Mouse (Mus musculus): ENCODE data around the gene Wbp1l. TPM values are rescaled to one million over a fixed set of nuclear protein-coding genes. Genes with fewer than 3 reads are reported as not detected.

Gene Wbp1l
- polyA plus RNA-seq, 1 experiment from 2014 or later, result 31.2 TPM

GRCm38 (mm10) chr19:46625519-46625918 is 26.6 kb downstream of the Wbp1l start:
- H3K27ac ChIP-seq (replicated peaks), result no peak overlapping the region
- H3K4me2 ChIP-seq (replicated peaks; ENCODE audit: low read depth), result no peak overlapping the region
- H3K4me3 ChIP-seq (ENCODE audit: low read depth, low read length), result no peak overlapping the region

GRCm38 (mm10) chr19:46628403-46628802 is 29.5 kb downstream of the Wbp1l start:
- DNase-seq (ENCODE audit: low spot score), result no peak
- Histone ChIP-seq H3K9ac (ENCODE audit: low read length) (no peak overlapping the region), H3K4me2 (replicated peaks; ENCODE audit: low read depth) (no peak overlapping the region), H3K27ac (replicated peaks) (0 out of 2 replicates have a peak overlapping the region, but pooled peaks have one; percentile 4), H3K27me3 (ENCODE audit: control insufficient read depth, insufficient read depth, low read length) (no peaks in the 10 kb centered on the region), H3K4me3 (ENCODE audit: low read depth, low read length) (no peak overlapping the region), H3K9me3 (ENCODE audit: control insufficient read depth, low read length) (no peaks in the 10 kb centered on the region), H3K36me3 (ENCODE audit: control insufficient read depth, insufficient read depth, low read length) (no peaks in the 10 kb centered on the region), H3K4me1 (replicated peaks; ENCODE audit: control insufficient read depth, insufficient read depth) (no peaks in the 10 kb centered on the region)
- WGBS, result 45% methylated on average over 10 of the region's 10 CpGs
- TF ChIP-seq EP300 (optimal IDR thresholded peaks at IDR 0.05), result no peak
- TF ChIP-seq CTCF (IDR thresholded peaks at IDR 0.05; ENCODE audit: low read depth), result no peak
- no peak for ATAC-seq (ENCODE audit: low FRiP score, low TSS enrichment)

More at GRCm38 (mm10) chr19:46625519-46625918, 26.6 kb downstream of the Wbp1l start:
- no peaks in the 10 kb centered on the region for H3K9me3 ChIP-seq (ENCODE audit: control insufficient read depth, low read length)
- no peak for TF ChIP-seq EP300 (optimal IDR thresholded peaks at IDR 0.05)
- TF ChIP-seq CTCF (IDR thresholded peaks at IDR 0.05; ENCODE audit: low read depth), result no peak
- DNase-seq (ENCODE audit: low spot score), result no peak
- H3K9ac ChIP-seq (ENCODE audit: low read length), result no peak overlapping the region
- 57% methylated on average over 10 of the region's 10 CpGs for WGBS
- peaks cover 12% of the 10 kb centered on the region for H3K4me1 ChIP-seq (replicated peaks; ENCODE audit: control insufficient read depth, insufficient read depth)
- H3K36me3 ChIP-seq (ENCODE audit: control insufficient read depth, insufficient read depth, low read length), result no peaks in the 10 kb centered on the region
- ATAC-seq (ENCODE audit: low FRiP score, low TSS enrichment), result no peak
- H3K27me3 ChIP-seq (ENCODE audit: control insufficient read depth, insufficient read depth, low read length), result no peaks in the 10 kb centered on the region

GRCm38 (mm10) chr19:46629807-46630206 is 30.9 kb downstream of the Wbp1l start:
- Histone ChIP-seq H3K4me3 (ENCODE audit: low read depth, low read length) (no peak overlapping the region), H3K4me2 (replicated peaks; ENCODE audit: low read depth) (no peak overlapping the region)
- 74% methylated on average over 9 of the region's 9 CpGs for WGBS

GRCm38 (mm10) chr19:46631637-46632036 is 32.8 kb downstream of the Wbp1l start:
- DNase-seq (ENCODE audit: low spot score), result no peak
- H3K27me3 ChIP-seq (ENCODE audit: control insufficient read depth, insufficient read depth, low read length), result no peaks in the 10 kb centered on the region
- no peak overlapping the region for H3K27ac ChIP-seq (replicated peaks)
- no peaks in the 10 kb centered on the region for H3K36me3 ChIP-seq (ENCODE audit: control insufficient read depth, insufficient read depth, low read length)
- TF ChIP-seq CTCF (IDR thresholded peaks at IDR 0.05; ENCODE audit: low read depth), result no peak
- TF ChIP-seq EP300 (optimal IDR thresholded peaks at IDR 0.05), result no peak
- H3K4me3 ChIP-seq (ENCODE audit: low read depth, low read length), result no peak overlapping the region
- 75% methylated on average over 9 of the region's 9 CpGs for WGBS
- no peak overlapping the region for H3K9ac ChIP-seq (ENCODE audit: low read length)
- H3K4me2 ChIP-seq (replicated peaks; ENCODE audit: low read depth), result no peak overlapping the region
- H3K4me1 ChIP-seq (replicated peaks; ENCODE audit: control insufficient read depth, insufficient read depth), result no peaks in the 10 kb centered on the region
- no peak for ATAC-seq (ENCODE audit: low FRiP score, low TSS enrichment)
- no peaks in the 10 kb centered on the region for H3K9me3 ChIP-seq (ENCODE audit: control insufficient read depth, low read length)

More at GRCm38 (mm10) chr19:46629807-46630206, 30.9 kb downstream of the Wbp1l start:
- H3K9me3 ChIP-seq (ENCODE audit: control insufficient read depth, low read length), result no peaks in the 10 kb centered on the region
- no peaks in the 10 kb centered on the region for H3K4me1 ChIP-seq (replicated peaks; ENCODE audit: control insufficient read depth, insufficient read depth)
- no peak for DNase-seq (ENCODE audit: low spot score)
- ATAC-seq (ENCODE audit: low FRiP score, low TSS enrichment), result no peak
- no peaks in the 10 kb centered on the region for H3K36me3 ChIP-seq (ENCODE audit: control insufficient read depth, insufficient read depth, low read length)
- H3K27me3 ChIP-seq (ENCODE audit: control insufficient read depth, insufficient read depth, low read length), result no peaks in the 10 kb centered on the region
- no peak for TF ChIP-seq EP300 (optimal IDR thresholded peaks at IDR 0.05)
- no peak for TF ChIP-seq CTCF (IDR thresholded peaks at IDR 0.05; ENCODE audit: low read depth)
- H3K27ac ChIP-seq (replicated peaks), result no peak overlapping the region
- no peak overlapping the region for H3K9ac ChIP-seq (ENCODE audit: low read length)

GRCm38 (mm10) chr19:46635766-46636165 is 36.9 kb downstream of the Wbp1l start:
- no peak for TF ChIP-seq CTCF (IDR thresholded peaks at IDR 0.05; ENCODE audit: low read depth)
- TF ChIP-seq EP300 (optimal IDR thresholded peaks at IDR 0.05), result no peak
- H3K4me1 ChIP-seq (replicated peaks; ENCODE audit: control insufficient read depth, insufficient read depth), result peaks cover 2% of the 10 kb centered on the region
- no peak overlapping the region for H3K27ac ChIP-seq (replicated peaks)
- ATAC-seq (ENCODE audit: low FRiP score, low TSS enrichment) (no peak), DNase-seq (ENCODE audit: low spot score) (no peak)
- H3K4me3 ChIP-seq (ENCODE audit: low read depth, low read length), result no peak overlapping the region
- H3K27me3 ChIP-seq (ENCODE audit: control insufficient read depth, insufficient read depth, low read length), result no peaks in the 10 kb centered on the region
- WGBS, result 53% methylated on average over 9 of the region's 9 CpGs
- no peaks in the 10 kb centered on the region for H3K36me3 ChIP-seq (ENCODE audit: control insufficient read depth, insufficient read depth, low read length)
- no peak overlapping the region for H3K4me2 ChIP-seq (replicated peaks; ENCODE audit: low read depth)
- no peaks in the 10 kb centered on the region for H3K9me3 ChIP-seq (ENCODE audit: control insufficient read depth, low read length)
- no peak overlapping the region for H3K9ac ChIP-seq (ENCODE audit: low read length)

GRCm38 (mm10) chr19:46637598-46637997 is 38.7 kb downstream of the Wbp1l start:
- TF ChIP-seq EP300 (optimal IDR thresholded peaks at IDR 0.05) (no peak), CTCF (IDR thresholded peaks at IDR 0.05; ENCODE audit: low read depth) (no peak)
- H3K27me3 ChIP-seq (ENCODE audit: control insufficient read depth, insufficient read depth, low read length), result no peaks in the 10 kb centered on the region
- H3K4me2 ChIP-seq (replicated peaks; ENCODE audit: low read depth), result no peak overlapping the region
- 71% methylated on average over 6 of the region's 6 CpGs for whole genome bisulfite sequencing
- H3K4me1 ChIP-seq (replicated peaks; ENCODE audit: control insufficient read depth, insufficient read depth), result peaks cover 13% of the 10 kb centered on the region
- DNase-seq (ENCODE audit: low spot score) (no peak), ATAC-seq (ENCODE audit: low FRiP score, low TSS enrichment) (no peak)
- no peak overlapping the region for H3K4me3 ChIP-seq (ENCODE audit: low read depth, low read length)
- no peaks in the 10 kb centered on the region for H3K9me3 ChIP-seq (ENCODE audit: control insufficient read depth, low read length)
- H3K36me3 ChIP-seq (ENCODE audit: control insufficient read depth, insufficient read depth, low read length), result no peaks in the 10 kb centered on the region
- H3K9ac ChIP-seq (ENCODE audit: low read length), result no peak overlapping the region
- no peak overlapping the region for H3K27ac ChIP-seq (replicated peaks)
